Mouse (Mus musculus) neural tube, embryonic 14.5 days (tissue): ENCODE results near the gene Rassf10. TPM values are rescaled to one million over a fixed set of nuclear protein-coding genes. Genes with fewer than 3 reads are reported as not detected.

Source experiments
- ATAC-seq: fragments of 200-750 bp; cut with Nextera tagmentation; 2 replicates; pipeline ENCODE4 v1.8.0; 2017; ENCODE audit warnings: low read depth, mild to moderate bottlenecking, moderate TSS enrichment, moderate library complexity
- H3K27ac ChIP-seq: fragments of 300-500 bp; sonication (generic); 2 replicates; pipeline ENCODE4 v1.5.1; 2014; ENCODE audit warnings: low read depth, mild to moderate bottlenecking, control low read depth, low read length, moderate library complexity, mixed read lengths
- H3K27me3 ChIP-seq: fragments of 300-500 bp; sonication (generic); 2 replicates; pipeline ENCODE4 v1.6.1; 2014; ENCODE audit warnings: low read length; ENCODE audit not compliant: control insufficient read depth, insufficient read depth
- H3K36me3 ChIP-seq: fragments of 300-500 bp; sonication (generic); 2 replicates; pipeline ENCODE4 v1.6.1; 2014; ENCODE audit warnings: low read length, mixed read lengths; ENCODE audit not compliant: control insufficient read depth, insufficient read depth
- H3K4me1 ChIP-seq: fragments of 300-500 bp; sonication (generic); 2 replicates; pipeline ENCODE4 v1.6.1; 2014; ENCODE audit warnings: low read length; ENCODE audit not compliant: control insufficient read depth, insufficient read depth
- H3K4me2 ChIP-seq: fragments of 300-500 bp; sonication (generic); 2 replicates; pipeline ENCODE4 v1.6.1; 2014; ENCODE audit warnings: mild to moderate bottlenecking, low read depth, low read length, control low read depth
- H3K4me3 ChIP-seq: fragments of 300-500 bp; sonication (generic); 2 replicates; pipeline ENCODE4 v1.5.1; 2014; ENCODE audit warnings: low read depth, low read length, control low read depth, mixed read lengths
- H3K9ac ChIP-seq: fragments of 300-500 bp; sonication (generic); replicated peaks from 2 replicates; pipeline ENCODE4 v1.6.1; 2014; ENCODE audit warnings: low read depth, mild to moderate bottlenecking, control low read depth, low read length, mixed read lengths
- H3K9me3 ChIP-seq: fragments of 300-500 bp; sonication (generic); 2 replicates; pipeline ENCODE4 v1.6.1; 2016; ENCODE audit warnings: low read length; ENCODE audit not compliant: control insufficient read depth
- WGBS: fragments of 180-500 bp; shearing (Covaris S2); extraction: QIAGEN DNeasy Blood & Tissue Kit; methylation state at CpG from one replicate; pipeline ENCODE4 v1.1.7; 2014; 5-methylcytosine and 5-hydroxymethylcytosine counted together
- polyA plus RNA-seq: library from polyadenylated mRNA; unstranded; fragments of >200 nt; fragmentation: Nextera tagmentation; extraction: Ambion mirVana; gene quantifications from 2 replicates; pipeline ENCODE4 v1.2.1, GENCODE M21; 2014

Gene Rassf10
- polyA plus RNA-seq, 1 experiment from 2014 or later, result 2.5 TPM

- Histone ChIP-seq H3K27me3 (no peaks in the 10 kb centered on the region), H3K9me3 (no peaks in the 10 kb centered on the region), H3K9ac (no peak overlapping the region), H3K36me3 (no peaks in the 10 kb centered on the region), H3K4me3 (no peak overlapping the region), H3K27ac (no peak overlapping the region), H3K4me1 (no peaks in the 10 kb centered on the region), H3K4me2 (no peak overlapping the region)
- WGBS, result 74% methylated on average over 17 of the region's 17 CpGs
- no peak for ATAC-seq
These were observed 31.2 kb downstream of the Rassf10 start for GRCm38 (mm10) chr7:112984704-112985577.

GRCm38 (mm10) chr7:112985578-112985949 is 31.8 kb downstream of the Rassf10 start:
- H3K9me3 ChIP-seq, result no peaks in the 10 kb centered on the region
- ATAC-seq, result no peak
- 76% methylated on average over 8 of the region's 8 CpGs for WGBS

DNA sequence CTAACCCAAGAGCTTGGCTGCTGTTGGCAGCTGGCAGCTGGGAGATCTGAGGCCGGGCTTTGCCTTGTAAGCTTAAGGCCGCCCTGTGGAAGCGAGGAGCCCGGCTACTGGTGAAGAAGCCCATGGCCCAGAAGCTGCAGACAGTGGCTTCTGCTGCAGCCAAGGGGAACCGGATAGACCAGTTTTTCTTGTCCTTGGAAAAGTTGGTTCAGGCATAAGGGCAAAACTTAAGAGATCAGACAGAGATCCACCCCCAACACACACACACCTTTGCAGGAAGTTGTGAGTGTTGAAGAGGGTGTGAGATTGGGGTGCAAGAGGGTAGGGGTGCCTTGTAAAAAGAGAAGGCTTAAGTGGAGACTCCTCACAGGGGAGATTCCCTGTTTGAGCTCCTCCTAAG is 39.2 kb downstream of the Rassf10 start:
- Histone ChIP-seq H3K36me3 (no peaks in the 10 kb centered on the region), H3K4me2 (no peak overlapping the region), H3K4me1 (no peaks in the 10 kb centered on the region), H3K9me3 (no peaks in the 10 kb centered on the region), H3K27ac (no peak overlapping the region), H3K4me3 (no peak overlapping the region), H3K27me3 (no peaks in the 10 kb centered on the region), H3K9ac (no peak overlapping the region)
- 87% methylated on average over 5 of the region's 5 CpGs for WGBS
- no peak for ATAC-seq

More at GRCm38 (mm10) chr7:112985578-112985949, 31.8 kb downstream of the Rassf10 start:
- no peaks in the 10 kb centered on the region for H3K36me3 ChIP-seq
- no peak overlapping the region for H3K4me3 ChIP-seq
- H3K27ac ChIP-seq, result no peak overlapping the region
- no peak overlapping the region for H3K9ac ChIP-seq
- no peaks in the 10 kb centered on the region for H3K27me3 ChIP-seq
- H3K4me1 ChIP-seq, result no peaks in the 10 kb centered on the region
- H3K4me2 ChIP-seq, result no peak overlapping the region

DNA sequence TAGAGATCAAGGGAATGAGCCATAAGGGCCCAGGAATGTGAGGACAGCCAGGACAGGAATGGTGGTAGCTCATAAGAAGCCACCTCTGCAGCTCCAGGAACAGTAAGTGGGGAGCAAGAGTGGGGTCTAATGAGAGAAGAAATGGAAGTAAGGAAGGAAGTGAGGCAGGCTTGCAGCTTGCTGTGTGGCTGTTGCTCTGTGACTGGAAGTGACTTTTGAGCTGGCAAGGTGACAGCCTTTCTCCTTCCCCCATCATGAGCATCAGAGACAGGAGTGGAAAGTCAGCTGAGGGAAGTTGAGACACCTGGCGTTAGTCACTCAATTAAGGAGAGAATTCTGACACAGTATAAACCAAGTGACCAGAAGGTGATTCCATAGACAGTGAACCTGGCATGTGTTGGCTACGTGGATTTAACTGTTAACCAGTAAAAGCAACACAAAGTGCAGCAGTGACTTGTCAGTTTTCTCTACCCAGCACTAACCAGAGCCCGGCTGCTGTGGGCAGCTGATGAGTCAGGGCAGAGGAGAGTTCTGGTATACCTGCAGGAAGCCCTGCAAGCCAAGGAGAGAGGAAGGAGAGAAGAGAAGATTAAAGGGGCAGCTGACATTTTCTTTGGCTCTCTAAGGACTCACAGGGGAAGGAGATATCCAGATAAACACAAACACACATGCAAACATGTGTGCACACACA is 49.9 kb downstream of the Rassf10 start:
- H3K9me3 ChIP-seq, result no peaks in the 10 kb centered on the region
- H3K36me3 ChIP-seq, result no peaks in the 10 kb centered on the region
- H3K4me1 ChIP-seq, result no peaks in the 10 kb centered on the region
- no peak for ATAC-seq
- WGBS, result 84% methylated on average over 3 of the region's 3 CpGs
- H3K27me3 ChIP-seq, result no peaks in the 10 kb centered on the region
- H3K27ac ChIP-seq, result no peak overlapping the region
- no peak overlapping the region for H3K4me2 ChIP-seq
- H3K9ac ChIP-seq, result no peak overlapping the region
- no peak overlapping the region for H3K4me3 ChIP-seq

GRCm38 (mm10) chr7:113005726-113006125 is 52.0 kb downstream of the Rassf10 start:
- Histone ChIP-seq H3K36me3 (no peaks in the 10 kb centered on the region), H3K9me3 (no peaks in the 10 kb centered on the region), H3K4me1 (no peaks in the 10 kb centered on the region), H3K9ac (no peak overlapping the region), H3K27ac (no peak overlapping the region), H3K4me3 (no peak overlapping the region), H3K27me3 (no peaks in the 10 kb centered on the region), H3K4me2 (no peak overlapping the region)
- WGBS, result 85% methylated on average over 6 of the region's 6 CpGs
- no peak for ATAC-seq
